Mouse (Mus musculus): ENCODE measurements at regions not wholly inside any gene's neighbourhood (a gene's known extent, or its start where the extent isn't known, plus 50 kb on each side); places are given as distances from the start of the nearest gene placed in this dataset.
"Not testable (repeated sequence)": the region's sequence is repeated elsewhere in the genome, so short reads cannot be mapped to it uniquely, and the experiment has no call there.

DNA sequence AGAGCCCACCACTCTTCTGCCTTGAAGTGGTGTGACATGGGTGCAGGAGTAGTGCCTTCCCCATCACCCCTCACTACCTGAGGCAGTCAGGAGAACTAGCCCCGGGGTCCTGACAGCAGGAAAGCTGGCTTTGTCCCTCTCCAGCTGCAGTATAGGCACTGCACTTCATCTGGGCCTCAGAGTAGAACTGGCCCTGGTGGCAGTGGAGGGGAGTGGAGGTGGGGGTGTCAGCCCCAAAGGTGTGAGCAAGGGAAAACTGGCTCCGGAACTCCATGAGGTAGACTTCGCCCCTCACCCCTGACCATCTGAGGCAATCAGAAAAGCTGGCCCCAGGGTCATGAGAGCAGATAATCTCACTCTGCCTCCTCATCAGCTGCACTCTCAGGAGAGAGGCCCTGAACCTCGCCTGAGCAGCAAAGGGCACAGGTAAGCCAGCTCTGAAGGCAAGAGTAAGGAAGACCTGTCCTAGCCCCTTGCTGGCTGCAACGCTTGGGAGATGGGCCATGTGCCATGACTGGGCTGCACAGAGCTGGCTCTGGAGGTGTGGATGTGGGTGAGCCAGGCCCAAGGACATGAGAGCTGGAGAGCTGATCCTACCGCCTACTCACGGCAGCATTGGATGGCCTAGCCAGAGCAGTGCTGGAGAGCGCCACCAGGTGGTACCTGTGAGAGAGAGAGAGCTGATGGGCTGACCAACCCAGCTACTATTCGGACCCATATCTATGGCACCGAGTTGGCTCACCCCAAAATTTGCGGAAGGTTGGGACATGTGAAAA lies 377.0 kb upstream of the B3galt2 start:
- no peak for DNase-seq (ENCODE audit: low spot score in 2 of 2)

DNA sequence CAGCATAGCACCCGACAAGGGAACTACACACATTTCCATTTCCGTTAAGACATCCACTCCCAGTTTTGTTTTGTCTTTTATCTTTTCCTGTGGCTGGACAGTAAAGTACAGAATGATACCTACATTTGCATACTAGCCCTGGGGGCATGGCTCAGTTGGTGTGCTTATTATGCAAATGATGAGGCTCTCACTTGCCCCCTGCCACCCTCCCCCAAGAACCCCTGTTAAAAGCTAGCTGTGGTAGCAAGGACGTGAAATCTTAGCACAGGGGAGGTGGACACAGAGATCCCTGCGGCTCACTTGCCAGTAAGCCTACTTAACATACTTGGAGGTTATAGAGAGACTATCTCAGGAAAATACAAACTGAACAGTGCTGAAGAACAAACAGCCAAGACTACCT lies 375.2 kb upstream of the B3galt2 start:
- no peak for DNase-seq (ENCODE audit: low spot score in 2 of 2)

DNA sequence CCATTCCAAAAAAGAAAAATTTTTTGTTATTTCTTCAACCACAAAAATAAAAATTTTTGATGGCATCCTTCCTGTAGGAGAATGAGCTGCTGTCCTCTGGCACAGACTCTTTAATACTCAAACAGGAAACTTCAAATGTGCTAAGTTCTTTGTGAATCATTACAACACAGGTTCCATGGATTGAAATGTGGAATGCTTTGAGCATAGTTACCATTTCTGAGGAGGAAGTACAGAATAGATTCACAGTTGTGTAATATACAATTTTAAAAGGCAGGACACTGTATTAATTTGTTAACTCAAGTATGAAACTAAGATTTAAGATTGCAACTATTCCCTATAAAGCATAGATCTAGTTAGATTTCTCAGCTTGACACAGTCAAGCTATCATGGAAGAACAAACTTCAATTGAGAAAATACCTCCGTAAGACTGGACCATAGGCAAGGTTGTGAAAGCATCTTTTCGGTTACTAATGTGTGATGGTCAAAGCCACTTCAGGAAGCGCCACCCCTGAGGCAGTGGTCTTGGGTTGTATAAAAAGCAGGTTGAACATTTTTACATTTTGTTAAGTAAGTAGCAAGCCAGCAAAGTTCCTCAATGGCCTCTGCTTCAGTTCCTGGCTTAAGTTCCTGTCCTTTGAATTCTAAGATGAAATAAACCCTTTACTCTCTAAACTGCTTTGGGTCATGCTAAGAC lies 354.0 kb upstream of the B3galt2 start:
- DNase-seq (ENCODE audit: low spot score in 2 of 2) = no peak

DNA sequence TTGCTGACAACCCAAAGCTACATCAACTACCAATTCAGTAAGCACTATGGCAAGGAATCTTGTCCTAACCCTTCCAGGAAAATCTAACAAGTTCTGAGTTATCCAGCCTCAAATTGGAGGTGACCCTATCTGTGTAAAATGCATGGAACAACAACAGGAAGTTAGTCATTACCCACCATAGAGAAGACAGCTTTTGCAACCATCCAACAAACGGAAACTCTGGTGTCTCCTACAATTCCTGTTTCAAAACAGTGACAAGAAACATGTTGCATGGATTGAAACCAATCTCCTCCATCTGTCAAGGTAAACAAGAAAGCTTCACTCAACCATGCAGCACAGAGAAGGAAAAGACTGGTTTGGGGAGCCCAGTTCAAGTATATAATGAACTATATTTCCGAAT lies 353.0 kb upstream of the B3galt2 start:
- DNase-seq (ENCODE audit: low spot score in 2 of 2) = no peak

DNA sequence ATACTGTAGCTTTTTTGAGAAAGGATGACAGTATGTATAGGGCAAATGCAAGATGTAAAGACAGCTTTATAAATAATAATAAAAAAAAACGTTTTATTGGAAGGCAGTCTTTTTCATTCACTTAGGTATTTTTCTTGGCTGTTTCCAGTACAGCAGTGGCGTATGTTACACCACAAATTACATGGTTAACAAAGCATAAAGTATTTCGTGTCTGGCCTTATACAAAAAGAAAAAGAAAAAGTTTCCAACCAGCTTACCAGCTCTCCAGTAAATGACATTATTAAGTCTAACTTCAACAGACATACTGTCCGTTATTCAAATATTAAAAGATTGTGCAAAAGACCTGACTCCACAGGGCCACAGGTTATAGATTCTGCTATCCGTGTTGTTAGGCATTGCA lies 343.9 kb upstream of the B3galt2 start:
- no peak for DNase-seq (ENCODE audit: low spot score in 2 of 2)

DNA sequence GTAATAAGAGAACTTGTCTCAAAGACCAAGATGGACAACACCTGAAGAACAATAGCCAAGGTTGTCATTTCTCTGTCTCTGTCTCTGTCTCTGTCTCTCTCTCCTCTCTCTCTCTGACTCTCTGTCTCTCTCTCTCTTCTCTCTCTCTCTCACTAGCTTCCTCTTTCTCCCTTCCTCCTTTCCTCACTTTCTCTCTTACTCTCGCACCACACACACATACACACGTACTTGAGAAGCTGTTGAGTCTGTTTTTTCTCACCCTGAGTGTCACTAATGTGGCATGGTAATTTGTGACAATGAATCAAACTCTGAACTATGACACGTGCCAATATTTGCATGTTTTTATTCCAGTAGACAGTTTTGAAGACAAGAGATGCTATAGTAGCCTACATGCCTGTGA lies 333.1 kb upstream of the B3galt2 start:
- no peak for DNase-seq (ENCODE audit: low spot score in 2 of 2)

DNA sequence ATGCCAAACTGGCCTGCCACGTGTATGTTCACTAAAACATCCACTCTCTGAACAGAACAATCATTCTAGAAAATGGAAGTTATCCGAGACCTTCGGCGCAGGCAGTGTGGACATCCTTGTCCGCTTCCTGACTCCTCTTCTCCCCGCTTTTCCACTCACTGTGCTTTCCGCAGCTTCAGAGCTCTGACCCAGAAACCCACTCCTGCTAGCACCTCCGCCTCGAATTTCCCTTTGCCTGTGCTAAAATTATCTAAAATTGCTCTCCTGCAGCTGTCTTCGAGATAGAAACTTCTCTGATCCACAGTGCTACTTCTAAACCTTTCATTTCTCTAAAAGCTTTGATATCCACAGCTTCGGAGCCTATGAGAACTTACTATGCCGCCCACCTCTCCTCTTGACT lies 322.1 kb upstream of the B3galt2 start:
- peak in 1 of 2 experiments; percentile 16 for DNase-seq (ENCODE audit: low spot score in 2 of 2)

DNA sequence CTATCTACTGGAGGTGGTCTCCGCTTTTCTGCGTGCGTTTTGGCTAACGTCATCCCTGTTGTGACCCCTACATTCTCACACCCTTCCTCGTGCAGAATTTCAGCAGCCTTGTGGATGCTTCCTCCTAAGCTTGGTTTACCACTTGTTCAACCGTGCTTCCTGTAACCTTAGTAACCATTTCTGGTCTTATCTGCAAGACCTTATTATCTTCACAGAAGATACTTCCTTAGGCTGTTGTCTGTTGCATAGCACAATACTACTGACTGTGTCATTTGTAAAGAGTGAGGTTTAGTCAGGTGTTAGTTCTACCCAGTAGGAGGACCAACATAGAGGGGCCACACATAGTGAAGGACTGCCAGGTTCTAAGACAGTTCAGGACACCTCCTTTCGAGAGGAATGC lies 320.9 kb upstream of the B3galt2 start:
- DNase-seq (ENCODE audit: low spot score in 2 of 2) = no peak

DNA sequence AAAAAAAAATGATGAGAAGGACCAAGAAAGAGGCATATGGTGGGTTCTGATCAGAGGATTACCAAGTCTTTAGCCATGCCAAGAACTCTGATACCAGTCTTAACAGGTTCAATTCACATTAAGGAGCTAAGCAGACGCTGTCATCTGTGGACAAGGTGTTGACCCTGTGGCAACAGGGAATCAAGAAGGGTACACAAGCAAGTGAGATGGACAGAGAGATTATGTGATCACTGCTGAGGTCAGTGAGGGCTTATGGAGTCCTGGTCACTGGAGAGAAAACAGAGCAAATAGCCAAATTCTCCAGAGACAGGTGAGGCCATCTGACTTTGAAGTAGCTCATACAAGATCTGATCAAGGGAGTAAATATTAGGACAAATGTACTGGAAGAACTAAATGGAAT lies 289.1 kb upstream of the B3galt2 start:
- no peak for DNase-seq (ENCODE audit: low spot score in 2 of 2)

DNA sequence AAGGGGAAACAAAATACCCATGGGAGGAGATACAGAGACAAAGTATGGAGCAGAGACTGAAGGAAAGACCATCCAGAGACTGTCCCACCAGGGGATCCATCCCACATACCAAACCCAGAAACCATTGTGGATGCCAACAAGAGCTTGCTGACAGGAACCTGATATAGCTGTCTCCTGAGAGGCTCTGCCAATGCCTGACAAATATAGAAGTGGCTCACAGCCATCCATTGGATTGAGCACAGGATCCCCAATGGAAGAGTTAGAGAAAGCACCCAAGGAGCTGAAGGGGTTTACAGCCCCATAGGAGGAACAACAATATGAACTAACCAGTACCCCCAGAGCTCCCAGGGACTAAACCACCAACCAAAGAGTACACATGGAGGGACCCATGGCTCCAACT lies 280.2 kb upstream of the B3galt2 start:
- DNase-seq (ENCODE audit: low spot score in 2 of 2) = not testable (repeated sequence)

DNA sequence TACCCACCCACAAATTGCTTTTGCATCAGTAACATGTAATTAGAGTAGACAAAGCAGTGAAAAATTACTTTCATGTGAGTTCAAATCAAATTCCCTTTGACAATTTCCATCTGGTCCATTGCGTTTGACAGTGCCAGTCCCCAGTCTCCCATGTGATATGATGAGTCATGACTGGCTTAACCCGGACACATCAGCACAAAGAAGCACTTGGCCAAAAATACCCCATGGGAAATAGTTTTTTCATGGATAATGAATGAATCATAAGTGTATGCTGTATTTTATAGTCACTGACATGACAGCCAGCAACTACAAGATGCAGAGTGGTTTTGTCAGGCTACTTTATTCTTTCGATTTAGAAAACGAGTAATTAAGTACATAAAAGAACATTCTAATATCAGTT lies 248.6 kb upstream of the B3galt2 start:
- no peak for DNase-seq (ENCODE audit: low spot score in 2 of 2)

All from frontal cortex, postnatal 25 days (tissue).